Mouse (Mus musculus): ENCODE results near the gene Plac8.

- TF ChIP-seq CTCF (IDR thresholded peaks at IDR 0.05; ENCODE audit: control insufficient read depth, insufficient read depth, insufficient replicate concordance, low read depth, low read length) = no peak
- no peak for TF ChIP-seq POLR2A (IDR thresholded peaks at IDR 0.05; ENCODE audit: control insufficient read depth, low read depth, low read length)
Observed at GRCm38 (mm10) chr5:100525620-100526019, 46.4 kb downstream of the Plac8 start.
